Mouse (Mus musculus) myocyte (in vitro differentiated cells): Measurements from ENCODE around the gene Golga7b. TPM values are rescaled to one million over a fixed set of nuclear protein-coding genes. Genes with fewer than 3 reads are reported as not detected.

Experiments used
- H3K27me3 ChIP-seq: one replicate; pipeline ENCODE4 v1.6.1; 2011; ENCODE audit not compliant: control insufficient read depth, insufficient read depth, insufficient read length
- H3K36me3 ChIP-seq: one replicate; pipeline ENCODE4 v1.6.1; 2011; ENCODE audit not compliant: control insufficient read depth, insufficient read depth
- H3K4me2 ChIP-seq: one replicate; pipeline ENCODE4 v1.6.1; 2011; ENCODE audit warnings: low read depth, control low read depth
- H3K4me3 ChIP-seq: one replicate; pipeline ENCODE4 v1.5.1; 2011; ENCODE audit warnings: mild to moderate bottlenecking, control low read depth, moderate library complexity
- H3K79me2 ChIP-seq: one replicate; pipeline ENCODE4 v1.6.1; 2011; ENCODE audit not compliant: control insufficient read depth, insufficient read depth
- H3ac ChIP-seq: one replicate; pipeline ENCODE4 v1.6.1; 2011; ENCODE audit not compliant: control insufficient read depth, insufficient read length
- CEBPB ChIP-seq: IDR thresholded peaks from 2 replicates; pipeline ENCODE4 v1.6.1; 2011; ENCODE audit warnings: mild to moderate bottlenecking, moderate library complexity; ENCODE audit not compliant: poor library complexity, insufficient read depth, severe bottlenecking
- E2F4 ChIP-seq: IDR thresholded peaks from one replicate; pipeline ENCODE4 v1.6.1; 2011; ENCODE audit warnings: mild to moderate bottlenecking, control low read depth, moderate library complexity; ENCODE audit not compliant: insufficient read depth
- MAX ChIP-seq: IDR thresholded peaks from one replicate; pipeline ENCODE4 v1.6.1; 2011; ENCODE audit warnings: low read depth, mild to moderate bottlenecking, control low read depth
- MYOD1 ChIP-seq, 3 experiments: IDR thresholded peaks; one replicate each; pipeline ENCODE4 v1.6.1; 2011; ENCODE audit warnings: control low read depth in 2 of 3, low read depth in 2 of 3, mild to moderate bottlenecking in 2 of 3, moderate library complexity in 1 of 3; ENCODE audit not compliant: insufficient read length in 2 of 3, control insufficient read depth in 1 of 3
- MYOG ChIP-seq, 3 experiments: IDR thresholded peaks; one replicate each; pipeline ENCODE4 v1.6.1; 2011; ENCODE audit warnings: control low read depth in 2 of 3, low read depth in 2 of 3, mild to moderate bottlenecking in 2 of 3; ENCODE audit not compliant: insufficient read length in 2 of 3, control insufficient read depth in 1 of 3, insufficient read depth in 1 of 3
- POLR2A ChIP-seq: IDR thresholded peaks from one replicate; pipeline ENCODE4 v1.6.1; 2011; ENCODE audit warnings: low read depth, mild to moderate bottlenecking, control low read depth, moderate library complexity; ENCODE audit not compliant: insufficient read length
- POLR2AphosphoS2 ChIP-seq: IDR thresholded peaks from one replicate; pipeline ENCODE4 v1.6.1; 2011; ENCODE audit warnings: low read depth, control low read depth; ENCODE audit not compliant: insufficient read length
- REST ChIP-seq: IDR thresholded peaks from one replicate; pipeline ENCODE4 v1.6.1; 2011; ENCODE audit warnings: mild to moderate bottlenecking, control low read depth, moderate library complexity; ENCODE audit not compliant: insufficient read depth, insufficient read length
- SRF ChIP-seq: IDR thresholded peaks from one replicate; pipeline ENCODE4 v1.6.1; 2011; ENCODE audit warnings: low read depth; ENCODE audit not compliant: control insufficient read depth, insufficient read length
- TCF12 ChIP-seq: IDR thresholded peaks from one replicate; pipeline ENCODE4 v1.6.1; 2011; ENCODE audit warnings: mild to moderate bottlenecking, control low read depth; ENCODE audit not compliant: poor library complexity, insufficient read depth, severe bottlenecking
- TCF3 ChIP-seq: IDR thresholded peaks from one replicate; pipeline ENCODE4 v1.6.1; 2011; ENCODE audit warnings: low read depth, control low read depth; ENCODE audit not compliant: insufficient read length
- USF1 ChIP-seq: IDR thresholded peaks from one replicate; pipeline ENCODE4 v1.6.1; 2011; ENCODE audit warnings: low read depth, mild to moderate bottlenecking, control low read depth, moderate library complexity
- polyA plus RNA-seq: library from polyadenylated mRNA; unstranded; fragments of >200 nt; fragmentation: generic; extraction: Trizol; gene quantifications from one replicate; pipeline ENCODE4 v1.2.1, GENCODE M21; 2012; ENCODE audit warnings: missing spikeins

The Golga7b gene
- polyA plus RNA-seq, 1 experiment: 0.06 TPM

GRCm38 (mm10) chr19:42216699-42217373 is 30.5 kb upstream of the Golga7b start:
- no peak overlapping the region for H3K4me2 ChIP-seq
- no peak overlapping the region for H3K4me3 ChIP-seq
- peaks cover 24% of the 10 kb centered on the region for H3K27me3 ChIP-seq
- no peak for TF ChIP-seq TCF3
- no peak for TF ChIP-seq POLR2A
- TF ChIP-seq REST: no peak
- no peak for TF ChIP-seq CEBPB
- no peak for TF ChIP-seq MAX
- no peak for TF ChIP-seq SRF
- no peak for TF ChIP-seq POLR2AphosphoS2
- no peak for TF ChIP-seq E2F4
- no peak overlapping the region for H3ac ChIP-seq
- no peaks in the 10 kb centered on the region for H3K36me3 ChIP-seq
- no peaks in the 10 kb centered on the region for H3K79me2 ChIP-seq

- H3K27me3 ChIP-seq: peaks cover 30% of the 10 kb centered on the region
- TF ChIP-seq MYOD1 (IDR thresholded peaks at IDR 0.05; ENCODE audit: control insufficient read depth in 1 of 3, insufficient read length in 2 of 3, low read depth in 2 of 3) (no peak), CEBPB (no peak), MYOG (IDR thresholded peaks at IDR 0.05; ENCODE audit: control insufficient read depth in 1 of 3, insufficient read depth in 1 of 3, insufficient read length in 2 of 3, low read depth in 2 of 3) (no peak), SRF (no peak), USF1 (no peak), POLR2AphosphoS2 (no peak), TCF3 (no peak), TCF12 (no peak), REST (no peak), POLR2A (no peak), MAX (no peak), E2F4 (no peak)
- H3ac ChIP-seq: no peak overlapping the region
- H3K79me2 ChIP-seq: no peaks in the 10 kb centered on the region
- no peak overlapping the region for H3K4me2 ChIP-seq
- no peak overlapping the region for H3K4me3 ChIP-seq
- no peaks in the 10 kb centered on the region for H3K36me3 ChIP-seq
Observed at GRCm38 (mm10) chr19:42217374-42217763, 30.0 kb upstream of the Golga7b start.

GRCm38 (mm10) chr19:42226451-42226850 is 20.9 kb upstream of the Golga7b start:
- H3K36me3 ChIP-seq: no peaks in the 10 kb centered on the region
- no peak overlapping the region for H3ac ChIP-seq
- no peaks in the 10 kb centered on the region for H3K79me2 ChIP-seq
- H3K27me3 ChIP-seq: peaks cover 81% of the 10 kb centered on the region
- TF ChIP-seq TCF12: no peak
- TF ChIP-seq REST: no peak
- TF ChIP-seq TCF3: no peak
- no peak for TF ChIP-seq MYOD1 (IDR thresholded peaks at IDR 0.05; ENCODE audit: control insufficient read depth in 1 of 3, insufficient read length in 2 of 3, low read depth in 2 of 3)
- TF ChIP-seq POLR2AphosphoS2: no peak
- no peak for TF ChIP-seq E2F4
- no peak overlapping the region for H3K4me3 ChIP-seq
- no peak overlapping the region for H3K4me2 ChIP-seq

GRCm38 (mm10) chr19:42229499-42230287 is 17.7 kb upstream of the Golga7b start:
- no peaks in the 10 kb centered on the region for H3K36me3 ChIP-seq
- no peak overlapping the region for H3K4me2 ChIP-seq
- H3ac ChIP-seq: no peak overlapping the region
- H3K4me3 ChIP-seq: no peak overlapping the region
- TF ChIP-seq MAX (no peak), MYOG (IDR thresholded peaks at IDR 0.05; ENCODE audit: control insufficient read depth in 1 of 3, insufficient read depth in 1 of 3, insufficient read length in 2 of 3, low read depth in 2 of 3) (no peak), POLR2A (no peak)
- H3K79me2 ChIP-seq: no peaks in the 10 kb centered on the region
- peaks cover 59% of the 10 kb centered on the region for H3K27me3 ChIP-seq

GRCm38 (mm10) chr19:42230288-42230568 is 17.1 kb upstream of the Golga7b start:
- Histone ChIP-seq H3K27me3 (peaks cover 54% of the 10 kb centered on the region), H3K4me3 (no peak overlapping the region), H3ac (no peak overlapping the region), H3K4me2 (no peak overlapping the region), H3K36me3 (no peaks in the 10 kb centered on the region), H3K79me2 (no peaks in the 10 kb centered on the region)
- TF ChIP-seq POLR2A (no peak), MAX (no peak), E2F4 (no peak), MYOD1 (IDR thresholded peaks at IDR 0.05; ENCODE audit: control insufficient read depth in 1 of 3, insufficient read length in 2 of 3, low read depth in 2 of 3) (no peak), CEBPB (no peak), REST (no peak), USF1 (no peak), POLR2AphosphoS2 (no peak), TCF12 (no peak), MYOG (IDR thresholded peaks at IDR 0.05; ENCODE audit: control insufficient read depth in 1 of 3, insufficient read depth in 1 of 3, insufficient read length in 2 of 3, low read depth in 2 of 3) (no peak), TCF3 (no peak), SRF (no peak)
